Mouse (Mus musculus) embryonic stem cell, embryonic (primary cell): ENCODE measurements at regions not wholly inside any gene's neighbourhood (a gene's known extent, or its start where the extent isn't known, plus 50 kb on each side); places are given as distances from the start of the nearest gene placed in this dataset.

Experiments used
- CTCF ChIA-PET, 4 experiments: fragments of 300-600 bp in 2 of 4; fragments of 350-600 bp in 2 of 4; sonication (Branson Sonifier 250); formaldehyde crosslinking; loops; one replicate each; lab custom pipeline; 2022; ENCODE audit warnings: inconsistent platforms in 2 of 4; lab: Charles Lee
- POLR2A ChIA-PET, 4 experiments: fragments of 300-600 bp in 2 of 4; fragments of 350-600 bp in 2 of 4; sonication (Branson Sonifier 250); formaldehyde crosslinking; loops; one replicate each; lab custom pipeline; 2022; ENCODE audit warnings: antibody characterized with exemption in 4 of 4, inconsistent platforms in 1 of 4; lab: Charles Lee

DNA sequence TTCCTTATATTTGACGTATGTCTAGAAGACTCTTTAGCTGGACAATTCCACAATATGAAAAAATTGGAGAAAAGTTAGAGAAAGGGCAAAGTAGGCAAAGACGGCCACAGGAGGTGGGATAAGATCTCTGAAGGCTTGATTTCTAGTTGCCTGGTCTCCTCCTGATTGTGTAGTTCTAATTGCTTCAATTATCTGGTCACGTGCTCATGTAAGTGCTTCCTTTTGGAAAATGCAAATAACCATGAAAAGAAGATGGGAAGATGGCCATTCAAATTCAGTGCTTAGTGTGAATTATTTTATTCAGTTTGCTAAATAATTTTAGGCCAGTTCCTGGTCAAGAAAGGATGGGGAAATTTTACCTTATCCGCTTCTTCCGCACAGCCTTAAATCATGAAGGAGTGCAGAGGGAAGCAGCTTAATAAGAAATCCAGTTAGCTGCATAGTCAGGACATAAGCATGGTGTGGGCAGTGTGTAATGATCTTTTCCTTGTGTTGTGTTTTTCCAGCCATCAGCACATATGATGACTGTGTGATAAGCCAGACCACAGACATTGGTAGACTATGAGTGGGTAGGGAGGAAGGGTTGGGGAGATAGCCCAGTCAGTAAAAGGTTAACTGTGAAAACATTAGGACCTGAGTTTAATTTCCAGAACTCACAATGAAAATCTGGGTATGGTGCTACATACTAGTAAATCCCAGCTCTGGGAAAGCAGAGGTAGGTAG is 267.7 kb upstream of the Nmur2 start:
- ChIA-PET CTCF (no interaction called here), POLR2A (no interaction called here)

- ChIA-PET CTCF (interaction anchor here in 3 of 4 experiments (0.6 to 0.9 kb wide), 5 partner anchors 176 to 1001 kb away, joined by 3 to 5 read pairs (median 3); no protein-coding TSS in a partner anchor), POLR2A (no interaction called here)
Measured at GRCm38 (mm10) chr11:56307051-56307450, 266.2 kb upstream of the Nmur2 start.

DNA sequence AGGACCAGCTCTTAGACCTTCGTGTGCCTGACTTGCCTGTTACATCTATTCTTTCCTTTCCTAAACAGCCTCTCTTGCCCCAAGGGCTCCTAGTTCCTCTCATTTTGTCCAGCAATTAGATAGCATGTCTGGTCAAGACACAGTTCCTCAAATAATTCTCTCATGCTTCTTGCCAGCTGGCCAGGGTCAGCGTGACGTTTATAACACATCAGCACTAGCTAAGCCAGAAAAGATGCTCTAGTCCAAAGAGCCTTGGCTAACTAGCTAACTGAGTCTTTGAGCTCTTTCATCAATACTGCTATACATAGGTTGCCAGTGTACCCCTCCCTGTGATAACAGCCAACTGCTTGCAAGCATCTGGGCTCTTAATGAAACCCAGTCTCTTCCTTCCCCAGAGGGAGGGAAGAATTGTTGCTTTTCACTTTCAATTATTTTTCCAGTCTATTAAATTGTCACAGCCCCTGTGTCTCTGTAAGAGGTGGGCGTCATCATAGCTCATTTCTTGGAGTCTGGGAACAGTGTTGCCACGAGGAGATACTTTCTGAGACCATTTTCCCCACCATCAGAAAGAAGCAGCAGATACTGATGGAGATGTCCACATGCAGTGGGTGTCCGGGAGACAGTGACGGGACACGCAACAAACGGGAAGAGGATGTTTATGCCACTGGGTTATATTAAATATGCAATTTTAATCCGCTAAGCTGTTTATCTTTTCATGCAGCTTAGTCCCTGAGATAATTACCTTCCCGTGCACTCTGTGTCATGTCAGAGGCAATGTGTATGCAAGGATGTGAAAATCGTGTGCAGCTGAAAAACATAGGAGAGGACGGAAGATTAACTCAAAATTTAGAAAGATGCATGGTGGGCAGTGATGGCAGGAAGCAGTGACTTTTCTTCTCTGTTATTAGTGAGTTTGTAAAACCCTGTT is 250.1 kb upstream of the Nmur2 start:
- ChIA-PET CTCF (no interaction called here), POLR2A (no interaction called here)

GRCm38 (mm10) chr11:56285575-56286260 is 244.9 kb upstream of the Nmur2 start:
- ChIA-PET CTCF (interaction anchor here in 1 of 4 experiments (0.6 kb wide), 1 partner anchor 345 kb away, joined by 4 read pairs; no protein-coding TSS in a partner anchor), POLR2A (no interaction called here)

DNA sequence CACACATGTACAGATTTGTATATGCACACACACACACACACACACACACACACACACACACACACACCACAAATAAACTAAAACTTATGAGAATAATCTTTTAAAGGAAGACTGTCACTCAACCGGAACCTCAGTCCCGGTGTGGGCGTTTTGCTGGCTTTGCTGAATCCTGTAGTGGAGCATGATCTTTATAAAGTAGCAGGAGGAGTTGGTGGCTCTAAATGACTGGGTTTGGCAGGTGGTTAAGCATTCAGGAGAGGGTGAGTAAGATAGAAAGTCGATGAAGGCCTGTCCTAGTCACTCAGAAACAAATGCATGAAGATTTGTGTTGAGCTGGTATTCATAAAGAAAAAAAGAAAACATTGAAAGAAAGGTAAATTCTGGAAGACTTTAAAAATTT is 240.4 kb upstream of the Nmur2 start:
- ChIA-PET CTCF (no interaction called here), POLR2A (no interaction called here)

DNA sequence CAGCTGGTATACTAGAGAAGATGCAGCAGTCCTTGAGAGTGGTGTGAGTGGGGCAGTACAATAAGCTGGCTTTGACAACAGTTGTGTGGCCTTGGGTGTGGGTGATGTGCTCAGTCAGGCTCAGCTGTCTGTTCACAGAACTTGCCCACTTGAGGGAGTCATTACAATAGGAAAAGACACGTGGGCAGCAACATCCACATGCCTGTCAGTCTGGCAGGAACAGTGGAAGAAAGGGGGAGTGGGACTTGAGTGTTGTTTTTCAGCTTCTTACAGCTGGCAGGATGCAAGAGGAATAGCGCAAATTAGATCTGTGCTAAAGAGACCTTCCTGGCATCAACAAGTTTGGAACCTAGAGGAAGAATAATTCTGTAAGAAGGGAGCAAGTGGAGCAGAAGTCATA is 239.4 kb upstream of the Nmur2 start:
- POLR2A ChIA-PET = no interaction called here
- CTCF ChIA-PET = no interaction called here

DNA sequence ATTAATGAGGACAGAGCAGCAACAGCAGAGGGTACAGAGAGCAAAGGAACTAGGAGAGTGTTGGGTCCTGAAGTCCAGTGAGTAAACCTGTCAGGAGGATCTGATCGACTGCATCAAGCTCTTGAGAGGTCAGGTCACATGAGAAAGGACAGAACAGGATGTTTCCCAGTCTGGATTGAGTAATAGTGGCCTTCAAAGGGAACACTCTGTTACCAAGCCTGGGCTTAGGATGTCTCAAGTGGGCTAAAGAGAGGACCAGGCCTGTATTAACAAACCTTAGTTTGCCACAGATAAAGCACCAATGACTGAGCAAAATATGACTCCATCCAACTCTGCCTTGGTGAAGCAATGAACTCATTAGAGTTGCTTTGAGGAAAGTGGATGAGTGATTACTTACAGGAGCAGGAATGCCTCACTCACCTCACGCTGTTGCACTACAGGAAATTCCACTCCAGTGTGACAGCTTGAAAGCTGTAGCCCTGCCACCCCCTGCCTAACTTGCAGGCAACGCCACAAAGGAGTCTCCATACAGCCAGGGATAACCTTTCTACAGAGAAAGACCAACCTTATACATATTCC is 229.2 kb upstream of the Nmur2 start:
- CTCF ChIA-PET = no interaction called here

DNA sequence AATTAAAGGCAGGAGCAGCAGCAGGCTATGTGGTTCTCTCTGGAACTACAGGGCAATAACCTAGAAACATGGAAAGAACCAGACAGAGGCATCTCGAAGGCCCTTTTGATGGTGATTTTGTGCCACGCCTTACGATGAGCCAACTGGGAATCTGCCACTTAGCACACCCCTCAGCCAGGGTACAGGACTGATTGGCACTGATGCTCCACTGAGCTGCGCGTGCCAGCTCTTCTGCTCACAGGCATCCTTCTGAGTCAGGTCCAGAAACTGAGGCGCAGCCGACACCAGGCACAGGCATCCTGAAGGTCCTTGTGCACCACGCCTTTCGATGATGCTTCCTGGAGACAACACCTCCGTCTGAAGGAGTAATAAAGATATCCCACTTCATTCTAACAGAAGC is 221.9 kb upstream of the Nmur2 start:
- ChIA-PET CTCF (no interaction called here), POLR2A (no interaction called here)

More for the DNA sequence above, 229.2 kb upstream of the Nmur2 start:
- POLR2A ChIA-PET = no interaction called here

GRCm38 (mm10) chr11:56256356-56256755 is 215.5 kb upstream of the Nmur2 start:
- POLR2A ChIA-PET = no interaction called here
- CTCF ChIA-PET = no interaction called here

DNA sequence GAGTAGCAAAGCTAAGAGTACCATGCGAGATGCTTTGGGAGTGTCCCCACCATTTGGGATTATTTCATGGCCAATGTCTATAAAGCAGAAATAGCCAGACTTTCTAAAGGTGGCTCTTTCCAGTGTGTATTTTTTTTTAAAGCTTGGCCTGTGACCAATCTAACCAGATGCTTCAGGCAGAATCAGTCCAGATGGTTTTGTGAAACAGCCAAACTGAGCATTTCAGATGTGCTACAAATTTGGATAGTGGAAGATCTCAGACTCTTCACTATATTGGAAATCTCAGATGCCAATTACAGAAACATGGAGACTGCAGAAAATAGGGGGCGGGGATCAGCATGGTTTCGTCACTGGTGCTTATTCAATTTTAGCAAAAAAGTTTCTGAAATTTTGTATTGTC is 213.6 kb upstream of the Nmur2 start:
- ChIA-PET CTCF (no interaction called here), POLR2A (no interaction called here)

- CTCF ChIA-PET = no interaction called here
Measured at GRCm38 (mm10) chr11:56247333-56247823, 206.6 kb upstream of the Nmur2 start.

DNA sequence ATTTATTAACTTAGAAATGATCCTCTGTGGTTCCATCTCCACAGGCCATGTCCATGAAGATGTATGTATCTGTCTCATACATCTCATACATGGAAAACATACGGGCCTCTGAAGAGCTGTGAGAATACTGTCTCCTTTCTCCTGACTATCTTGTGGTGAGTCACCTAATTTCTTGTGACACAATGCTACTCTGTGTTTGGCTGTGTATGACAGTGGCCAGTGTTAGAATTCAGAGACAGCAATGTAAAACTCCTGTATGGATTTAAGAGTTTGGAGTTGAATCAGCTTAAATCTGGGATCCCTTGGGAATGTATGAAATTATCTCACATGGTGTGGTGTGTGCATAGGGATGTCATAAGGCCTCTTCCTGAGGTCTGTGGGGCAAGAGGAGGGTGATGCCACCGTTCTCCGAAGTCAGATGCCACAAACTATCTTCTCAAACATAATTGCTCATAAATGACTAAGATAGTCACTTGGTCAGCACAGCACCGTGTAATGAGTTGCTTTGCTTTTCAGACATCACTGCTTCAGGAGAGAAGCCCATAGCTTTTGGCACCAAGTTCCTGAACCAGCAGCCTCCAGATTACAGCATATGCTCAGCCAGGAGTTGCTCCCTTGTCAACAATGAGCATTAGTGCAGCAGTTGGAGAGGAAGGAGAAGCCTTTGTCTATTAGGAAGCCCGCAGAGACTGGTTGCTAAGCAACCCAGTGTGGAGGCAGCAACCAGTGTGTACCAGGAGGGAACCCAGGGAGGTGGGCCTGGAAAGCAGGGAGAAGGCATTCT is 205.9 kb upstream of the Nmur2 start:
- POLR2A ChIA-PET = no interaction called here
- CTCF ChIA-PET = no interaction called here

More at GRCm38 (mm10) chr11:56247333-56247823, 206.6 kb upstream of the Nmur2 start:
- POLR2A ChIA-PET = no interaction called here

DNA sequence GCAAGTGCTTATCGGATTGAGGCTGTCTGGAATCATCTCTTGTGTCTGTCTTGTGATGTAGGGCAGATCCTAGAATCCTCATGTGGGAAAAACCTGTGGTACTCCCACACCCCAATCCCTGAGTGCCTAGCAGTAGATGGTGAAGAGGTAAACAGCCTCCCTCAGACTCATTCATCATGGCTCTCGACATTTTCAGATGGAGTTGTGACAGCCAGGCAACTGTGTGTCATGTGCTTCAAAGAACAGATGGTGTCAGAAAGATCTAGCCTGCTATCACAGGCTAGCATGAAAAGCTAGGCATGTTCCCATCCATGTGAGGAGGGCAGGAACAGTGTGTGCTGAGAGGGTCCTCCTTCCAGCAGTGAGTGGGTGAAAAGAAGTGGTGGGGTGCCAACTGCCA is 204.1 kb upstream of the Nmur2 start:
- POLR2A ChIA-PET = interaction anchor here in 1 of 4 experiments (0.5 kb wide), 1 partner anchor 1546 kb away, joined by 3 read pairs; no protein-coding TSS in a partner anchor

GRCm38 (mm10) chr11:56243447-56243846 is 202.6 kb upstream of the Nmur2 start:
- ChIA-PET CTCF (no interaction called here), POLR2A (no interaction called here)

More for the DNA sequence above, 204.1 kb upstream of the Nmur2 start:
- CTCF ChIA-PET = no interaction called here

DNA sequence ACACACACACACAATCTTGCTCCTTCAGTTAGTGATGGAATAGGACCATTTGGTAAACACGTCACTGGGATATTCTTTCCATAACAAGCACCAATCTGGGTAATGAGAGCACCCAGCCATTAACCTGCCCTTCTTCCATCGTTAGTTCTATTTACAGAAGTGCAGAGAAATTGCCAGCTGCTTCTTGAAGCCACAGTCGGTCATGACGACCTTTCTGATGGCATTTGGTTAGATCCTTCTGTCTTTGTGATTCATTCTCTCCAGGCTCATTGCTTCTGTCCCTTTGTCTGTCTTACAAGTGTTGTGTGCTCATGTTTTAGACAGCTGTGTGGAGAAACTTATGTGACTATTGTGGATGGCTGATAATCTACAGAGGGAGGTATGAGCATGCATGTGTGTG is 197.9 kb upstream of the Nmur2 start:
- ChIA-PET POLR2A (interaction anchor here in 1 of 4 experiments (0.6 kb wide), 1 partner anchor 1141 kb away, joined by 7 read pairs; the partner anchor contains the start of gene Gm2a), CTCF (no interaction called here)

DNA sequence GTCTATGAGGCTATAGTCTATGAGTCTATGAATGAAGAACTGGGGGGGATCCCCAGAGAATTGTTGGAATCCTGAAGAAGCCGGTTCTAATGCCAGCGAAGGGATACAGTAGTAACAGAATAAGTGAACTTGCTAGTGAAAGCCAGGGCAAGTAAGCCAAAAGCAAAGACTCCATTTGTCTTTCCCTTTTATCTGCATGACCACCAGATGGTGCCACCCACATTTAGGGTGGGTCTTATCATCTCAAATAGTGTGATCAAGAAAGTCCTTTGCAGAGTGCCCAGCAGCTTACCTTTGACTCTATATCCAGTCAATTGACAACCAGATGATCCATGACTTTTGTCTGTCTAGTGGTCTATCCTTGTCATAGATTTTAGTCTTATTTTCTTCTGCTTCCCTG is 184.2 kb upstream of the Nmur2 start:
- ChIA-PET CTCF (no interaction called here), POLR2A (no interaction called here)

DNA sequence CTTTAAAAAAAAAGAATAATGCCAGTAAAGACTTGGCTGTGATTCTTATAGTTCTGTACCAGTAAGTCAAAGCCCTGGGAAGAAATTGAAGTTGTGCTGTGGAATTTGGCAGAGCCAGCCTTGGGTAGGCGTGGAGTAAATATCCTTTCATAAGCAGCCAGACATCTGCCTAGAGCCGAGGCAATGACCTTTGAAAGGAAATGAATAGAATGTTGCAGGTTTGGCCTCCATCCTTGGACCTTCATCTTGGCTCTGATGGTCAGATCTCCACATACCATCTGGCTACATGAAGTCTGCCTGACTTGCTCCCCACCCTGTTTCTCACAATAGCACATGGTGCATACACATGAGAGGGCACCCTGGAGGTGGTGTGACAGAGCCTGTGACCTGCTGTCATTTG is 174.9 kb upstream of the Nmur2 start:
- ChIA-PET POLR2A (no interaction called here), CTCF (no interaction called here)

GRCm38 (mm10) chr11:56201844-56202243 is 161.0 kb upstream of the Nmur2 start:
- ChIA-PET CTCF (no interaction called here), POLR2A (interaction anchor here in 1 of 4 experiments (0.7 kb wide), 1 partner anchor 16 kb away, joined by 3 read pairs; no protein-coding TSS in a partner anchor)
